Mouse (Mus musculus): Measurements from ENCODE around the gene Aplnr.

Aplnr gene

DNA sequence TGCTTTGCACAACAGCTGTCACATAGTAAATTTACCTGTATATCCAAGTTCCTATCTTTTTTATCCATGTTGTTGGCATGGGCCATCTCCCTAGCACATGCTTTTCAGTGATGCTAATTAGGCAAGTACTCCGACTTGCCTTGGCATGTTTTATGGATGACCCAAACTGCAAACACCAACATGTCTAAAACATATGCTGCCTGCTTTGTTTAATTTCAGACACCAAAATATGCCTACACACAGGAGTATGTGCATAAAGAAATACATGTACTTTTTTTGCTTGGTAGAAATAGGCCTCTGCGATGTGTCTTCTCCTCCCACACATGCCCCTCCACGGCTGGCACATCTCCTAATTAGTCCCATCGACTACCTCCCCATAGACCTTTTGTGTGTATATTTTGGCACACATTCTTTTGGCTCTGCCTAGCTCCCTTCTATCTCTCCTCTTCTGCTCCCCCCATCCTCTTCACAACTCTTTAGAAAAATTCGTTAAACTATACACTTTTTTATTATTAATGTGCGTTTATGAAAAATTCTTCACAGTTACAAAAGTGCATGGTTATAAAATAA is 51.6 kb downstream of the Aplnr start:
- no peak for DNase-seq (ENCODE audit: low spot score)

Measured in testis, postnatal 14 days (tissue).